Mouse (Mus musculus) stomach, embryonic 14.5 days (tissue): ENCODE measurements around the gene Rufy2. TPM values are rescaled to one million over a fixed set of nuclear protein-coding genes. Genes with fewer than 3 reads are reported as not detected.

Source experiments
- ATAC-seq: fragments of 200-750 bp; cut with Nextera tagmentation; 2 replicates; pipeline ENCODE4 v1.8.0; 2017; ENCODE audit warnings: low read depth, moderate TSS enrichment; ENCODE audit not compliant: insufficient number of reproducible peaks, insufficient read depth, low FRiP score
- H3K27ac ChIP-seq: fragments of 300-500 bp; sonication (generic); 2 replicates; pipeline ENCODE4 v1.5.1; 2014; ENCODE audit warnings: mild to moderate bottlenecking, low read length, moderate library complexity, mixed read lengths
- H3K27me3 ChIP-seq: fragments of 300-500 bp; sonication (generic); 2 replicates; pipeline ENCODE4 v1.6.1; 2014; ENCODE audit warnings: low read length, control low read depth, mixed read lengths; ENCODE audit not compliant: control insufficient read depth, insufficient read depth
- H3K36me3 ChIP-seq: fragments of 300-500 bp; sonication (generic); 2 replicates; pipeline ENCODE4 v1.6.1; 2014; ENCODE audit warnings: mild to moderate bottlenecking, control low read depth, low read length, moderate library complexity, mixed read lengths; ENCODE audit not compliant: control insufficient read depth, insufficient read depth
- H3K4me1 ChIP-seq: fragments of 300-500 bp; sonication (generic); 2 replicates; pipeline ENCODE4 v1.6.1; 2014; ENCODE audit warnings: low read length, control low read depth, mixed read lengths; ENCODE audit not compliant: control insufficient read depth, insufficient read depth
- H3K4me2 ChIP-seq: fragments of 300-500 bp; sonication (generic); replicated peaks from 2 replicates; pipeline ENCODE4 v1.6.1; 2014; ENCODE audit warnings: low read depth, low read length, control low read depth
- H3K4me3 ChIP-seq: fragments of 300-500 bp; sonication (generic); 2 replicates; pipeline ENCODE4 v1.5.1; 2014; ENCODE audit warnings: low read depth, low read length, control low read depth
- H3K9ac ChIP-seq: fragments of 300-500 bp; sonication (generic); replicated peaks from 2 replicates; pipeline ENCODE4 v1.6.1; 2014; ENCODE audit warnings: low read depth, mild to moderate bottlenecking, control low read depth, low read length, moderate library complexity, mixed read lengths
- H3K9me3 ChIP-seq: fragments of 300-500 bp; sonication (generic); 2 replicates; pipeline ENCODE4 v1.6.1; 2016; ENCODE audit warnings: low read depth, low read length, control low read depth; ENCODE audit not compliant: control insufficient read depth
- WGBS: fragments of 180-500 bp; shearing (Covaris S2); extraction: QIAGEN DNeasy Blood & Tissue Kit; methylation state at CpG from one replicate; pipeline ENCODE4 v1.1.7; 2014; 5-methylcytosine and 5-hydroxymethylcytosine counted together
- polyA plus RNA-seq: library from polyadenylated mRNA; unstranded; fragments of >200 nt; fragmentation: Nextera tagmentation; extraction: Ambion mirVana; gene quantifications from 2 replicates; pipeline ENCODE4 v1.2.1, GENCODE M21; 2014

The Rufy2 gene
- polyA plus RNA-seq, 1 experiment from 2014 or later: 32.4 TPM

- Histone ChIP-seq H3K9ac (no peak overlapping the region), H3K4me1 (no peaks in the 10 kb centered on the region), H3K9me3 (no peaks in the 10 kb centered on the region), H3K36me3 (peaks cover 10% of the 10 kb centered on the region), H3K4me2 (no peak overlapping the region), H3K27ac (no peak overlapping the region), H3K27me3 (no peaks in the 10 kb centered on the region), H3K4me3 (no peak overlapping the region)
- WGBS: 74% methylated on average over 16 of the region's 16 CpGs
- ATAC-seq: no peak
Measured at GRCm38 (mm10) chr10:62971821-62972220, 8.2 kb upstream of the Rufy2 start.

GRCm38 (mm10) chr10:62979667-62980038 is 370 bp upstream of the Rufy2 start:
- ATAC-seq: no peak
- Histone ChIP-seq H3K9ac (peak overlapping the region; percentile 71), H3K27me3 (no peaks in the 10 kb centered on the region), H3K27ac (no peak overlapping the region), H3K4me3 (peak overlapping the region; percentile 92), H3K36me3 (peaks cover 8% of the 10 kb centered on the region; the same call in 1 of the 2 replicates), H3K4me1 (peaks cover 7% of the 10 kb centered on the region; the same call in 1 of the 2 replicates), H3K4me2 (peak overlapping the region; percentile 44), H3K9me3 (no peaks in the 10 kb centered on the region)
- WGBS: 10% methylated on average over 10 of the region's 10 CpGs

GRCm38 (mm10) chr10:62984072-62984471 is 4.0 kb downstream of the Rufy2 start:
- H3K4me3 ChIP-seq: no peak overlapping the region
- no peaks in the 10 kb centered on the region for H3K9me3 ChIP-seq
- 90% methylated on average over 11 of the region's 11 CpGs for WGBS
- H3K4me1 ChIP-seq: peaks cover 7% of the 10 kb centered on the region; the same call in 1 of the 2 replicates
- H3K27ac ChIP-seq: no peak overlapping the region
- H3K9ac ChIP-seq: no peak overlapping the region
- no peaks in the 10 kb centered on the region for H3K27me3 ChIP-seq
- ATAC-seq: no peak
- peaks cover 23% of the 10 kb centered on the region; the same call in 1 of the 2 replicates for H3K36me3 ChIP-seq
- no peak overlapping the region for H3K4me2 ChIP-seq

- no peak for ATAC-seq
- H3K4me1 ChIP-seq: peaks cover 7% of the 10 kb centered on the region; the same call in 1 of the 2 replicates
- no peak overlapping the region for H3K27ac ChIP-seq
- WGBS: 90% methylated on average over 6 of the region's 6 CpGs
- no peaks in the 10 kb centered on the region for H3K27me3 ChIP-seq
- H3K4me2 ChIP-seq: no peak overlapping the region
- no peak overlapping the region for H3K9ac ChIP-seq
- H3K4me3 ChIP-seq: no peak overlapping the region
- peaks cover 23% of the 10 kb centered on the region; the same call in 1 of the 2 replicates for H3K36me3 ChIP-seq
- no peaks in the 10 kb centered on the region for H3K9me3 ChIP-seq
Measured at GRCm38 (mm10) chr10:62984495-62984894, 4.5 kb downstream of the Rufy2 start.

GRCm38 (mm10) chr10:62987341-62987740 is 7.3 kb downstream of the Rufy2 start:
- WGBS: 36% methylated on average over 3 of the region's 3 CpGs
- ATAC-seq: no peak
- Histone ChIP-seq H3K9ac (no peak overlapping the region), H3K27ac (no peak overlapping the region), H3K36me3 (peaks cover 45% of the 10 kb centered on the region), H3K9me3 (no peaks in the 10 kb centered on the region), H3K4me2 (no peak overlapping the region), H3K27me3 (no peaks in the 10 kb centered on the region), H3K4me3 (no peak overlapping the region), H3K4me1 (no peaks in the 10 kb centered on the region)

GRCm38 (mm10) chr10:62990636-62991035 is 10.6 kb downstream of the Rufy2 start:
- no peaks in the 10 kb centered on the region for H3K27me3 ChIP-seq
- H3K4me2 ChIP-seq: no peak overlapping the region
- no peak overlapping the region for H3K9ac ChIP-seq
- ATAC-seq: no peak
- H3K4me3 ChIP-seq: no peak overlapping the region
- H3K4me1 ChIP-seq: no peaks in the 10 kb centered on the region
- peaks cover 41% of the 10 kb centered on the region for H3K36me3 ChIP-seq
- 95% methylated on average over 15 of the region's 15 CpGs for WGBS
- H3K27ac ChIP-seq: no peak overlapping the region
- no peaks in the 10 kb centered on the region for H3K9me3 ChIP-seq

- no peak for ATAC-seq
Measured at GRCm38 (mm10) chr10:62993991-62994390, 14.0 kb downstream of the Rufy2 start.

GRCm38 (mm10) chr10:63000584-63000983 is 20.6 kb downstream of the Rufy2 start:
- no peaks in the 10 kb centered on the region for H3K4me1 ChIP-seq
- WGBS: 76% methylated on average over 9 of the region's 9 CpGs
- H3K36me3 ChIP-seq: peaks cover 50% of the 10 kb centered on the region
- H3K4me2 ChIP-seq: no peak overlapping the region
- H3K9ac ChIP-seq: no peak overlapping the region
- H3K4me3 ChIP-seq: no peak overlapping the region
- H3K27ac ChIP-seq: no peak overlapping the region
- H3K27me3 ChIP-seq: no peaks in the 10 kb centered on the region
- H3K9me3 ChIP-seq: no peaks in the 10 kb centered on the region
- ATAC-seq: no peak

More at GRCm38 (mm10) chr10:62993991-62994390, 14.0 kb downstream of the Rufy2 start:
- H3K4me2 ChIP-seq: no peak overlapping the region
- H3K36me3 ChIP-seq: peaks cover 52% of the 10 kb centered on the region
- no peak overlapping the region for H3K27ac ChIP-seq
- no peaks in the 10 kb centered on the region for H3K4me1 ChIP-seq
- H3K9ac ChIP-seq: no peak overlapping the region
- H3K27me3 ChIP-seq: no peaks in the 10 kb centered on the region
- no peaks in the 10 kb centered on the region for H3K9me3 ChIP-seq
- 74% methylated on average over 6 of the region's 9 CpGs for WGBS
- H3K4me3 ChIP-seq: no peak overlapping the region

GRCm38 (mm10) chr10:63003252-63003651 is 23.2 kb downstream of the Rufy2 start:
- H3K4me1 ChIP-seq: no peaks in the 10 kb centered on the region
- H3K27ac ChIP-seq: no peak overlapping the region
- no peak overlapping the region for H3K4me3 ChIP-seq
- H3K27me3 ChIP-seq: no peaks in the 10 kb centered on the region
- WGBS: 76% methylated on average over 9 of the region's 9 CpGs
- no peak for ATAC-seq
- no peak overlapping the region for H3K4me2 ChIP-seq
- H3K36me3 ChIP-seq: peaks cover 60% of the 10 kb centered on the region
- no peak overlapping the region for H3K9ac ChIP-seq
- no peaks in the 10 kb centered on the region for H3K9me3 ChIP-seq
